Mouse (Mus musculus): ENCODE results near the gene Kif7. TPM values are rescaled to one million over a fixed set of nuclear protein-coding genes. Genes with fewer than 3 reads are reported as not detected.

Kif7 gene
- 0.11 TPM for polyA plus RNA-seq (2014; fragmentation: Illumina TruSeq; extraction: RNeasy Lipid Tissue Mini Kit (QIAGEN cat#74804); ENCODE audit: low replicate concordance)

DNA sequence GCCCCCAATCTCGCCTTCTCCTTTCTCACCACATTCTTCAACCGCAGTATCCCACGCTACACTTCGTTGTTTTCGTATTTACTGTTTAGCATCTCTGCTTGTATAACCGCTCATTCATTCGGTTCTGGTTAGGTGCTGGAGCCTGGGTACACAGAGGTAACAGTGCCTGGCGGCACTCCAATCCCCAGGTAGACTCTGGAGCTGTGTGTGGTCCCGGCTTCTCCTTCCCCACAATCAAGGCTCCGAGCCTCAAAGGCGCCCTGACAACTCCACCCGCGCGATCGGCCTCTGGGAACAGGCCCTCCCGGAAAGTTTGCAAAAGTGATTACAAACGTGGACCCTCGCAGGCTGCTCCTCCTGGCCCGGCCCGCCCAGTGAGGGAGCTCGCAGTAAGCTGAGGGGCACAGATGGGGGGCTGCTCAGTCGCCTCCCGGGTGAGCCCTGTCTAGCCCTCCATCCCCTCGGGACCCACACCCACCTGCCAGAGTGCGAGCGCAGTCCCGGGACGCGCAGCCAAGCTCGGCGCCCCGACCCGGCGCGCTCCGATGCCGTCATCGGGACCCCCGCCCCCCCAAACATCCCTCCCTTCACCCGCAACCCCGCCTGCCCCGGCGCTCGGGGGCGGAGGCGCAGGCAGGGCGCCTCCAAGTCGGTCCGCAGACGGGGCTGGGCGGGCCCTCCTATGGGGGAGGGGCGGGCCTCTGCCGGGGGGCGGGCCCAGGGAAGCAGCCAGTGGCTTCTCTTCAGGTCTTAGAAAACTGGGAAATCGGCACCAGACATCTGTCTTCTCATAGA lies at the start of gene Kif7:
Kif7 (minus strand) TSS at position 534 of the 795 bp plus-strand sequence.

DNA sequence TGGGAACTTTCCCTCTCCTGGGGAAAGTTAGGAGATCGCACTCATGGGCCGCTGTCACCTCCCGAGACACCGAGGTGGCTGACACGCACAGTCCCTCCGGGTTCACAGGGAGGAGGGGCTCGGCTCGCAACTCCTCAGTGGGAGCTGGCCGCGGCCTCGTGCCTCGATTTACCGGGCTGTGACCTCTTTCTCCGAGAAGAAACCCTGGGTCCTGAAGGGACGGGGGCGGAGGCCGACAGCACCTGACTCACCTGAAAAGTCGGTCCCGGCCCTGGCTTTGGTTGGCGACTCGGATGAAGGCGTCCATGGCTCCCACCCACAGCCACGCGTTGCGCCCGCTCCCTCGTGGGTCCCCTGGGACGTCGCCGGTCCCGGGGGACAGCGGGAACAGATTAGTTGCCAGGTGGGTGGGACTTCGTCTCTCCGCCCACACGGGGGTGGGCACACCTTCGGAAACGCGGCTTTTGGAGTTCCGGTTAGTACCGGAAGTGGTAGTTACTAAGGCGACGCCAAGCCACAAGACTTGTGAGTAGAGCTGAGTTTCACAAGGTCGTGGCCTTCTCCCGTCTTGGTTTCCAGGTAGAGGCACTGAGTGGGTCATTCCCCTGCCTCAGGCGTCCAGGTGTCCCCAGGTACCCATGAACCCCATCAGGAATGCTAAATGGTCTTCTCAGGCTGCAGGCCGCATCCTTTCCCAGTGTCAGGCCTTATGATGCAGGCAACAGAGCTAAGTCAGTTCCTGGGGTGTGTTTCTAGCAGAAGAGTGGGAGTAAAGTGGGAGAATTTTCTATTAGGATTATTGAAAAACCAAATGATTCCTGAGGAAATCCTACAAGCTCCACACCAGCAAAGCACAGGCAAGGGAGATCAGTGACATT lies 27.4 kb upstream of the Kif7 start, which contains the start of the genes Pex11a and Wdr93:
Pex11a (minus strand) TSS at position 473 of the 878 bp plus-strand sequence.
Wdr93 (plus strand) TSS at position 505 of the 878 bp plus-strand sequence.

DNA sequence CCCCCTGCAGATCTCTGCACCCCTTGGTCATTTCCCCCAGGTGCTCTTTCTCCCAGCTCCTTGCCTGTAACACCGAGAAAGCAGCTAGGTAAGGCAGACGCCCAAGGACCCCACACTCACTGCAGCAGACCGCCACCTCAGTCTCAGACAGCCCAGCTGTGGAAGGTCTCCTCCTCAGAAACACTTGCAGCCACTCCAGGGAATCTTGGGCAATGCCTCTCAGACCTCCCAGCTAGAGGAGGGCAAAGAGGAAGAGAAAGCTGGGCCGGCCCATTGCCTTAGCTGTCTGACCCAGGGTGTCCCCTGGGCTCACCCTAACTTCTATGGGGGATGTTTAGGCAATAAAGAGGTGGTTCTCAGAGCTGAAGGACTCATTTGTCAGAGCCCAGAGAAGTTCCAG lies 17.1 kb upstream of the Kif7 start, which contains the start of gene Plin1:
Plin1 (minus strand) TSS at position 282 of the 400 bp plus-strand sequence.

DNA sequence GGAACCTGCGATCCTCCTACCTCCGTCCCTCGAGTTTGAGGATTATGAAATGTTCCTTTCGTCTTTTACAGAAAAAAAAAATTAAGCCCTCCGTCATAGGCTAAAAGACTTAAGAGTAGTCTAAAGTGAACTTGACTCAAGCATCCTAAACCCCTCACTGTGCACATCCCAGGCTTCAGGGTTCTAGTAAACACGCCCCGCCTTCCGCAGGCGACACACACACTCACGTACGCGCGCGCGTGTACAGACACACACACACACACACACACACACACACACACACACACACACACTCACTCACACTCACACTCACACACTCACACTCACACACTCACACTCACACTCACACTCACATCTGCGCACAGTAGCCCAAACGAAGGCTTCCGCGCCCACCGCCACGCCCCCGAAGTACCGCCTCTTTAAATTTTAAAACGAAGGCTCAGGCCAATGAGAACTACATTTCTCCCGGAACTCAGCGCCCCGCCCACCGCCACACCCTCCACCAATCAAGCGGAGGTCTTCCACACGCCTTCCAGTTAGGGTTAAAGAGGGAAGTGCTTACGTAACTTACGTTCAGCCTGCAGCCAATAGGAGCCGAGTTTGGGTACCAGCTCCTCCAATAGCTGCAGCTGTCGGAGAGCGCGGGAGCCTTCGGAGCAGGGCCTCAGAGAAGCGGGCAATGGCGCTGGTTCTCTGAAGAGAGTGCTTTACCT lies 55.8 kb downstream of the Kif7 start, which contains the start of gene Ticrr:
Ticrr (plus strand) TSS at position 619 of the 713 bp plus-strand sequence.

Other genes with a start within 250 kb of the Kif7 start
- gene Polg, start 249.4 kb downstream of the Kif7 start, polyA plus RNA-seq (2014; fragmentation: Illumina TruSeq; extraction: RNeasy Lipid Tissue Mini Kit (QIAGEN cat#74804); ENCODE audit: low replicate concordance): 33.3 TPM
- not detected for gene Rhcg, start 98.1 kb downstream of the Kif7 start, polyA plus RNA-seq (2014; fragmentation: Illumina TruSeq; extraction: RNeasy Lipid Tissue Mini Kit (QIAGEN cat#74804); ENCODE audit: low replicate concordance)
- 2.8 TPM for gene Ticrr, start 55.5 kb downstream of the Kif7 start, polyA plus RNA-seq (2014; fragmentation: Illumina TruSeq; extraction: RNeasy Lipid Tissue Mini Kit (QIAGEN cat#74804); ENCODE audit: low replicate concordance)
- 3.3 TPM for gene Plin1, start 17.2 kb upstream of the Kif7 start, polyA plus RNA-seq (2014; fragmentation: Illumina TruSeq; extraction: RNeasy Lipid Tissue Mini Kit (QIAGEN cat#74804); ENCODE audit: low replicate concordance)
- gene Pex11a, start 27.4 kb upstream of the Kif7 start, polyA plus RNA-seq (2014; fragmentation: Illumina TruSeq; extraction: RNeasy Lipid Tissue Mini Kit (QIAGEN cat#74804); ENCODE audit: low replicate concordance): 52.2 TPM
- 0.37 TPM for gene Wdr93, start 27.4 kb upstream of the Kif7 start, polyA plus RNA-seq (2014; fragmentation: Illumina TruSeq; extraction: RNeasy Lipid Tissue Mini Kit (QIAGEN cat#74804); ENCODE audit: low replicate concordance)
- not detected for gene Mesp1, start 78.1 kb upstream of the Kif7 start, polyA plus RNA-seq (2014; fragmentation: Illumina TruSeq; extraction: RNeasy Lipid Tissue Mini Kit (QIAGEN cat#74804); ENCODE audit: low replicate concordance)
- not detected for gene Mesp2, start 95.0 kb upstream of the Kif7 start, polyA plus RNA-seq (2014; fragmentation: Illumina TruSeq; extraction: RNeasy Lipid Tissue Mini Kit (QIAGEN cat#74804); ENCODE audit: low replicate concordance)
- gene Anpep, start 145.3 kb upstream of the Kif7 start, polyA plus RNA-seq (2014; fragmentation: Illumina TruSeq; extraction: RNeasy Lipid Tissue Mini Kit (QIAGEN cat#74804); ENCODE audit: low replicate concordance): 714 TPM
- 24.2 TPM for gene Ap3s2, start 204.9 kb upstream of the Kif7 start, polyA plus RNA-seq (2014; fragmentation: Illumina TruSeq; extraction: RNeasy Lipid Tissue Mini Kit (QIAGEN cat#74804); ENCODE audit: low replicate concordance)
- gene Arpin, start 219.6 kb upstream of the Kif7 start, polyA plus RNA-seq (2014; fragmentation: Illumina TruSeq; extraction: RNeasy Lipid Tissue Mini Kit (QIAGEN cat#74804); ENCODE audit: low replicate concordance): 15.9 TPM